Mouse (Mus musculus): ENCODE results near the gene Kif3a. TPM values are rescaled to one million over a fixed set of nuclear protein-coding genes. Genes with fewer than 3 reads are reported as not detected.

Gene Kif3a
- polyA plus RNA-seq, 1 experiment: 14.3 TPM

DNA sequence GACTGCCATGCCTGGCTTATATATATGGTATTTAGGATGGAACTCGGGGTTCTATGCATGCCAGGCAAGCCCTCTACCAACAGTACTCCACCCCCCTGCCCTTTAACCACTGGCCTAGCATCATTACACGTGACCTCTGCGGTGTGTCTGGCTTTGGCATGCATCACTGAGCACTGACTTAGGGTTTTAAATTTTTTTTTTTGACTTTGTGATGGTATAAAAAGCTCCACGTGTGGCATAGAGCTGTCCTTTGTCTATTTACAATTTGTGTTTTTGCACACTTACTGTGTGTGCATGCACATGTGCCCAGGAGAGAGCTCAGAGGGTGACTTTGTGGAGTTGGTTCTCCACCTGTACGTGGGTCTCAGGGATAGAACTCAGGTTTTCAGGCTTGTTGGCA is 76.8 kb downstream of the Kif3a start:
- no peak for DNase-seq (ENCODE audit: low spot score)

DNA sequence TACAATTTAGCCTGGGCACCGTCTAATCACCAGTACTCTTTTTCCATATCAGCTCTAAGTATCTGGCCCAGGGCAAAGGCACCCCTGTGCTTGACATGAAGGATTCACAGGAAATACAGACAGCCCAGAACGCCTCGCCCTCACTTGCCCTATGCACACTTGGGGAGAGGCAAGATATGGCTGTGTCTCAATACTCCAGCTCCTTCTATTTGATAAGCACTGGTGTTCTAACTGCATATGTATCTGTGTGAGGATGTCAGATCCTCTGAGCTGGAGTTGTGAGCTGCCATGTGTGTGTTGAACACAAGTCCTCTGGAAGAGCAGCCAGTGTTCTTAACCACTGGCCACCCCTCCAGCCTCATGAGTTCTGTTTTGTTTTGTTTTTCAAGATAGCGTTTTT is 84.3 kb downstream of the Kif3a start:
- no peak for DNase-seq (ENCODE audit: low spot score)

Other genes with a start within 250 kb of the Kif3a start
- gene Zcchc10, start 242.7 kb upstream of the Kif3a start, polyA plus RNA-seq (2012; rRNA removed): 9.4 and 11.0 TPM in 2 replicates
- gene Aff4, start 216.5 kb upstream of the Kif3a start, polyA plus RNA-seq (2012; rRNA removed): 26.9 and 33.6 TPM in 2 replicates
- not detected in 2 replicates for gene Leap2, start 144.2 kb upstream of the Kif3a start, polyA plus RNA-seq (2012; rRNA removed)
- gene Uqcrq, start 136.5 kb upstream of the Kif3a start, polyA plus RNA-seq (2012; rRNA removed): 266 and 310 TPM in 2 replicates
- 0.88 and 1.2 TPM in 2 replicates for gene Gdf9, start 136.4 kb upstream of the Kif3a start, polyA plus RNA-seq (2012; rRNA removed)
- 1.8 and 2.9 TPM in 2 replicates for gene Gm10447, start 110.3 kb upstream of the Kif3a start, polyA plus RNA-seq (2012; rRNA removed)
- gene Shroom1, start 110.2 kb upstream of the Kif3a start, polyA plus RNA-seq (2012; rRNA removed): 12.1 and 12.9 TPM in 2 replicates
- gene Gm9837, start 96.9 kb upstream of the Kif3a start, polyA plus RNA-seq (2012; rRNA removed): not detected in 2 replicates
- gene Gm9945, start 87.2 kb upstream of the Kif3a start, polyA plus RNA-seq (2012; rRNA removed): 0.11 and 0.15 TPM in 2 replicates
- gene Sowaha, start 87.1 kb upstream of the Kif3a start, polyA plus RNA-seq (2012; rRNA removed): 6.5 and 7.4 TPM in 2 replicates
- gene Sept8, start 48.1 kb upstream of the Kif3a start, polyA plus RNA-seq (2012; rRNA removed): 63.8 and 64.4 TPM in 2 replicates
- 0.19 and 0.37 TPM in 2 replicates for gene Il4, start 51.3 kb downstream of the Kif3a start, polyA plus RNA-seq (2012; rRNA removed)
- not detected in 2 replicates for gene Il13, start 67.3 kb downstream of the Kif3a start, polyA plus RNA-seq (2012; rRNA removed)
- gene Rad50, start 139.9 kb downstream of the Kif3a start, polyA plus RNA-seq (2012; rRNA removed): 10.2 and 13.9 TPM in 2 replicates
- 0.12 and 0.21 TPM in 2 replicates for gene Il5, start 153.4 kb downstream of the Kif3a start, polyA plus RNA-seq (2012; rRNA removed)
- gene Irf1, start 202.6 kb downstream of the Kif3a start, polyA plus RNA-seq (2012; rRNA removed): 71.6 and 89.5 TPM in 2 replicates
- gene Gm17334, start 205.8 kb downstream of the Kif3a start, polyA plus RNA-seq (2012; rRNA removed): 1.8 and 2.3 TPM in 2 replicates